Mouse (Mus musculus) common myeloid progenitor, adult 5-6 weeks (primary cell): Measurements from ENCODE around the gene Dhx15. TPM values are rescaled to one million over a fixed set of nuclear protein-coding genes. Genes with fewer than 3 reads are reported as not detected.

Experiments
- ATAC-seq: replicated peaks from 2 replicates; pipeline ENCODE4 v1.8.0; 2016; ENCODE audit warnings: low read depth, mild to moderate bottlenecking, moderate TSS enrichment, inconsistent platforms; ENCODE audit not compliant: poor library complexity, severe bottlenecking
- total RNA-seq: library from RNA; stranded (forward); fragments of 200-1000, 187-1606 nt; gene quantifications from 2 replicates; pipeline ENCODE4 v1.2.3, GENCODE M21; 2017

Dhx15 gene
- total RNA-seq, 1 experiment from 2014 or later: 381 TPM

DNA sequence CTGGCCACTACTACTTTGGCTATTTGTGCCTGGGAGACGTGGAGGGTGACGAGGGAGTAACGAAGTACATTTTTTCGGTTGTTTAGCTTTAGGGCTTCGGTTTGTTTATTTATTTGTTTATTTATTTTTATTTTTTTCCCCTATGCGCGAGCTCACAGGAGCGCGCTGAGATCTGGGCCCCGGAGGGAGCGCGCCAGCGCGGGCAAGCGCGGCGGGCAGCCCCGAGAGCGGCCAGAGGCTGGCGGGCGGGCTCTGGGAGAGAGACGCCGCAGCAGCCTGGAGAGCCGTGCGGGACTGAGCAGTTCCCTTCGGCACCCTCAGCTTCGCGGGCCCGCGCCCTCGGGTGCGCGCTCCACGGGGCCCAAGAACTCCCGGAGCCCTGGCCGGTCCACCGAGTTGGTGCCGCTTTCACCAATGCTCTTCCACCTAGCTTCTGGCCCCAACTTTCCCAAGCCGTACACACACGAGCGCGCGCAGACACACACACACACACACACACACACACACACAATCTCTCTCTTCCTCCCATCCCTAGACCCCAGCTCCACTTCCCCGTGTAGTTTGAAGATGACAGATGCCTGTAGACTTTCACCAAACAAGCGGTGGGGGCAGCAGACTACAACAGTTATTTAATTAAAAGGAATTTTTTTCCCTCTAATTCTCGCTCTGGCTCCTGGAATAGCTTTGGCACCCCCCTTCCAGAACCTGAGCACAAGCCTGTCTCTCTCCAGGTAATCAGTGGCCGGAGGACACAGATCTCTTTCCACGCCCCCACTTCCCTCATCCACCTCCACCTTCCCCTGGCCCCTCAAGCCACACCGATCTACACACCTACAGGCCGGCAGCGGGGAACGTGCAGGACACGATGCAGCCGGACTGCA, 76.2 kb downstream of the Dhx15 start:
- ATAC-seq: no peak

DNA sequence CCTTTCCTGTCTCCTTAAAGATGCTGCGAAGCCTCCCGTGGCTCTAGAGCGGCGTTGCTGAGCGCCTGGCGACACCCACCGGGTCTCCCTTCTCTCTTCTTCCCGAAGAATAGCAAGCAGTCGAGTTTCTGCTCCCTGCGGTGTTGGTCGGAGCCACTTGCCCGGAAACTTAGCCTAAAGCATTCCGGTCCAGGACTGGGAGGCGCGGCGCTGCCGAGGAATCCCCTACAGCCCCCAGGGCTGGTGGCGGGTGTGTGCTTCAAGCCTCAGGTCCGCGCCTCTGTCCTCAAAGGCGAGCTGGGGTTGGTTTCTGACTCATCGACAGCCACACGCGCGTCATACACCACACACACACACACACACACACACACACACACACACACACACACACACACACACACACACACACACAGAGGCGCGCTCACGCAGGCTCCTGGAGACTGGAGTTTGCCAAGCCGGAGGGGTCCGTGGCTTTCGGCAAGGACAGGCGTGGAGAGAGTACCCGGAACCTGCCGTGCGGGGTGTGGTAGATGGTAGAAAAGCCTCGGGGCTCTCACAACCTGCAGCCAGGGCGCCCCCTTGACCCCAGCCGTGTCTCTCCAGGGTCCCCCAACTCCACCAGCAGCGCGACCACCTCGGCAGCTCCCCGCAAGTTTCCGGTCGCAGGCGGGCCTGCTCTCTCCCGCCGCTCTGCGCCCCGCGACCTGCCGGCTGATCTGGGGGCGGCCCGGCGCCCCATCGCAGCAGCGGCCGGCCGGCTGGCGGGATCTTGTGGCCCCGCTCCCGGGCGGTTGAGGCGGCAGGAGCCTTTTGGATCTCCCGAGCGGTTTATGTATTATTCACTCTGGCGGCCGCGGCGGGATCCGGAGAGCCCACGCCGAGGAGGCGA, 77.1 kb downstream of the Dhx15 start:
- peak; percentile 8; the same call in 1 of the 2 replicates for ATAC-seq

DNA sequence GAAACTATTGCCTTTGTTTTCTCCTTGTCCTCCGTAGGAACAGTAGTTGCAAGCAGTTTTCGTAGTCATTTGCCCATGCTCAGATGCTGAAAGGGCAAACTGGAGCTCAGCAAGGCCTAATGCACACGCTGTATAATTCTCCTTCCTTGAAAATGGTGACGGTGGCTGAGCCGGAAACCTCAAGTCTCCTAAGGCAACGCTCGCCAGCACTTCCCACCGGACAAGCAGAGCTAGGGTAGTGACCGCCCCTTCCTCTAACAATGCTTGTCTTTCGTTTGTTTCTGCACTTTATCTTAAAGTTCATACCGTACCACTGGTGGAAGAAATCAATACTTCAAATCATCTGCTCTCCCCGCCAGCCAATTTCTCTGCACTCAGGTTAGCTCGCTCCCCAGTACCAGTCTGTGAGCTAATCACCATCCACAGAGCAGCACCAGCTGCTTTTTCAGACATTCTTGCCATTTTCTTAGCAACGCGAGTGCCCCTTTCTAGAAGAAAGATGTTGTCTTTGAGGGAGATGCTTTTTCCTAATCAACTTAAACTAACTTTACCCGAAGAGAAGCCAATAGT, 78.0 kb downstream of the Dhx15 start:
- ATAC-seq: peak; percentile 53

DNA sequence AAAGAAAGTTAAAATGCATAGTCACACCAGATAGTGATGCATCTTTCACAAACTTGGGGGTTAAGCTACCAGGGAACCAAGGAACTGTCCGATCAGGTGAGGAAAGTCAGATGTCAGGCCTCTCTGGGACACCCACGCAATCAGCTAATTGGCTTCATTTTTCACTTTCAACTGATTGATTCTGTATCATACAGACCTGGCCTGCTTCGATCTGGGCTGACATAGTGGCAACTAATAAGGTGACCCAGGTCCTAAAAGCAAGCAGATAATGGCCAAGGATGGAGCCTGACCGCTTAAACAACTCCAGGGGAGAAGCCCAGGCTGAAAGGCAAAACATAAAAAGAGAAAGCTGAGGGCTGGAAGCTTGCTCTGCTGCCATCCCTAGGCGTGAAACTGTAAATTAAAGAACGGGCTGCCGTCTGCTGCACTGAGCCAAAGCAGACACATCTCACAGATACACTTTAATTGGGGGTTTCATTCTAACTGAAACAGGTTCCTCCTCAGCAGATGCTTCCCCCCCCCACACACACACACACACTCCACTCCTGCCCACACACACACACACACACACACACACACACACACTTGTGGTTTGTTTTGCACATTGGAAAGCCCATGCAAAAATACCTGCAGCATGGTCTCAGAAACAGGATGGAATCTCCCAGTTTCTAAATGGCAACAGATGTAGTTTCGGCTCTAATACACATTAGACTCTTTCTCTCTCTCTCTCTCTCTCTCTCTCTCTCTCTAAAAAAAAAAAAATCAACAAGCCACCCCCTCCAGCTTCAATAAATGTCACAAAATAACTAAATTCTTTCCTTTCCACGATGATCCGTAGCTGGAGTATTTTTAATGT, 79.3 kb downstream of the Dhx15 start:
- no peak for ATAC-seq

Other genes starting within 250 kb of the Dhx15 start
- gene Sod3, start 173.3 kb upstream of the Dhx15 start, total RNA-seq: not detected in 2 replicates